Mouse (Mus musculus): ENCODE data around the gene Lrrfip1. TPM values are rescaled to one million over a fixed set of nuclear protein-coding genes. Genes with fewer than 3 reads are reported as not detected.

The Lrrfip1 gene
- total RNA-seq, 1 experiment from 2014 or later: 547 TPM

GRCm38 (mm10) chr1:91046237-91046636 is 47.7 kb downstream of the Lrrfip1 start:
- ATAC-seq (replicated peaks; ENCODE audit: insufficient number of reproducible peaks, low FRiP score, low TSS enrichment, poor library complexity, severe bottlenecking): peak; percentile 42

GRCm38 (mm10) chr1:91049296-91049695 is 50.8 kb downstream of the Lrrfip1 start:
- ATAC-seq (replicated peaks; ENCODE audit: insufficient number of reproducible peaks, low FRiP score, low TSS enrichment, poor library complexity, severe bottlenecking): no peak

GRCm38 (mm10) chr1:91051461-91052094 is 53.0 kb downstream of the Lrrfip1 start:
- no peak for ATAC-seq (replicated peaks; ENCODE audit: insufficient number of reproducible peaks, low FRiP score, low TSS enrichment, poor library complexity, severe bottlenecking)

GRCm38 (mm10) chr1:91052747-91053181 is 54.2 kb downstream of the Lrrfip1 start:
- peak; percentile 64 for ATAC-seq (replicated peaks; ENCODE audit: insufficient number of reproducible peaks, low FRiP score, low TSS enrichment, poor library complexity, severe bottlenecking)

GRCm38 (mm10) chr1:91053218-91054073 is 54.9 kb downstream of the Lrrfip1 start:
- peak; percentile 2 for ATAC-seq (replicated peaks; ENCODE audit: insufficient number of reproducible peaks, low FRiP score, low TSS enrichment, poor library complexity, severe bottlenecking)

GRCm38 (mm10) chr1:91054074-91054471 is 55.5 kb downstream of the Lrrfip1 start:
- ATAC-seq (replicated peaks; ENCODE audit: insufficient number of reproducible peaks, low FRiP score, low TSS enrichment, poor library complexity, severe bottlenecking): no peak

- ATAC-seq (replicated peaks; ENCODE audit: insufficient number of reproducible peaks, low FRiP score, low TSS enrichment, poor library complexity, severe bottlenecking): no peak
These were observed 56.3 kb downstream of the Lrrfip1 start for GRCm38 (mm10) chr1:91054815-91055214.

GRCm38 (mm10) chr1:91055744-91056143 is 57.2 kb downstream of the Lrrfip1 start:
- 0 out of 2 replicates have a peak, but pooled peaks have one; percentile 4 for ATAC-seq (replicated peaks; ENCODE audit: insufficient number of reproducible peaks, low FRiP score, low TSS enrichment, poor library complexity, severe bottlenecking)

GRCm38 (mm10) chr1:91056416-91056815 is 57.9 kb downstream of the Lrrfip1 start:
- peak; percentile 44 for ATAC-seq (replicated peaks; ENCODE audit: insufficient number of reproducible peaks, low FRiP score, low TSS enrichment, poor library complexity, severe bottlenecking)

GRCm38 (mm10) chr1:91057311-91058245 is 59.0 kb downstream of the Lrrfip1 start:
- peak; percentile 16; the same call in 1 of the 2 replicates for ATAC-seq (replicated peaks; ENCODE audit: insufficient number of reproducible peaks, low FRiP score, low TSS enrichment, poor library complexity, severe bottlenecking)

GRCm38 (mm10) chr1:91058251-91058650 is 59.7 kb downstream of the Lrrfip1 start:
- no peak for ATAC-seq (replicated peaks; ENCODE audit: insufficient number of reproducible peaks, low FRiP score, low TSS enrichment, poor library complexity, severe bottlenecking)

- ATAC-seq (replicated peaks; ENCODE audit: insufficient number of reproducible peaks, low FRiP score, low TSS enrichment, poor library complexity, severe bottlenecking): peak; percentile 14; the same call in 1 of the 2 replicates
These were observed 61.5 kb downstream of the Lrrfip1 start for GRCm38 (mm10) chr1:91059792-91060604.

- ATAC-seq (replicated peaks; ENCODE audit: insufficient number of reproducible peaks, low FRiP score, low TSS enrichment, poor library complexity, severe bottlenecking): no peak
These were observed 62.6 kb downstream of the Lrrfip1 start for GRCm38 (mm10) chr1:91061105-91061504.

- ATAC-seq (replicated peaks; ENCODE audit: insufficient number of reproducible peaks, low FRiP score, low TSS enrichment, poor library complexity, severe bottlenecking): peak; percentile 14
These were observed 63.8 kb downstream of the Lrrfip1 start for GRCm38 (mm10) chr1:91062363-91062762.

GRCm38 (mm10) chr1:91064053-91064452 is 65.5 kb downstream of the Lrrfip1 start:
- no peak for ATAC-seq (replicated peaks; ENCODE audit: insufficient number of reproducible peaks, low FRiP score, low TSS enrichment, poor library complexity, severe bottlenecking)

- peak; percentile 23 for ATAC-seq (replicated peaks; ENCODE audit: insufficient number of reproducible peaks, low FRiP score, low TSS enrichment, poor library complexity, severe bottlenecking)
These were observed 66.5 kb downstream of the Lrrfip1 start for GRCm38 (mm10) chr1:91064903-91065525.

GRCm38 (mm10) chr1:91066061-91066460 is 67.5 kb downstream of the Lrrfip1 start:
- ATAC-seq (replicated peaks; ENCODE audit: insufficient number of reproducible peaks, low FRiP score, low TSS enrichment, poor library complexity, severe bottlenecking): no peak

GRCm38 (mm10) chr1:91066599-91066998 is 68.1 kb downstream of the Lrrfip1 start:
- no peak for ATAC-seq (replicated peaks; ENCODE audit: insufficient number of reproducible peaks, low FRiP score, low TSS enrichment, poor library complexity, severe bottlenecking)

Measured in monocyte, adult 5-6 weeks (primary cell).